Mouse (Mus musculus) thymus, postnatal 36 days (tissue): ENCODE data around the gene Gpsm2.
"Not testable (repeated sequence)": the region's sequence is repeated elsewhere in the genome, so short reads cannot be mapped to it uniquely, and the experiment has no call there.

ENCODE experiments used
- DNase-seq, 2 experiments: peaks; one replicate each; pipeline ENCODE4 v3.0.0; 2022; ENCODE audit warnings: mixed read lengths in 2 of 2

The Gpsm2 gene

GRCm38 (mm10) chr3:108721076-108721991 lies 775 bp downstream of the Gpsm2 start:
- no peak for DNase-seq

GRCm38 (mm10) chr3:108719761-108720160 lies 2.3 kb downstream of the Gpsm2 start:
- DNase-seq: no peak

GRCm38 (mm10) chr3:108719357-108719756 lies 2.8 kb downstream of the Gpsm2 start:
- no peak for DNase-seq

GRCm38 (mm10) chr3:108717896-108718502 lies 4.1 kb downstream of the Gpsm2 start:
- DNase-seq: no peak

- DNase-seq: no peak
Measured at GRCm38 (mm10) chr3:108714837-108715236, 7.3 kb downstream of the Gpsm2 start.

GRCm38 (mm10) chr3:108713065-108713675 lies 8.9 kb downstream of the Gpsm2 start:
- no peak for DNase-seq

GRCm38 (mm10) chr3:108711296-108711695 lies 10.8 kb downstream of the Gpsm2 start:
- DNase-seq: no peak

- DNase-seq: no peak
Measured at GRCm38 (mm10) chr3:108702789-108703188, 19.3 kb downstream of the Gpsm2 start.

GRCm38 (mm10) chr3:108701256-108701655 lies 20.9 kb downstream of the Gpsm2 start:
- DNase-seq: no peak

- no peak for DNase-seq
Measured at GRCm38 (mm10) chr3:108699786-108700185, 22.3 kb downstream of the Gpsm2 start.

- no peak for DNase-seq
Measured at GRCm38 (mm10) chr3:108698662-108699061, 23.4 kb downstream of the Gpsm2 start.

GRCm38 (mm10) chr3:108694321-108694720 lies 27.8 kb downstream of the Gpsm2 start:
- no peak for DNase-seq

- no peak for DNase-seq
Measured at GRCm38 (mm10) chr3:108689979-108690378, 32.1 kb downstream of the Gpsm2 start.

GRCm38 (mm10) chr3:108689446-108689845 lies 32.7 kb downstream of the Gpsm2 start:
- no peak for DNase-seq

GRCm38 (mm10) chr3:108689015-108689441 lies 33.1 kb downstream of the Gpsm2 start:
- no peak for DNase-seq

- DNase-seq: no peak
Measured at GRCm38 (mm10) chr3:108685701-108686100, 36.4 kb downstream of the Gpsm2 start.

- not testable (repeated sequence) for DNase-seq
Measured at GRCm38 (mm10) chr3:108683597-108683996, 38.5 kb downstream of the Gpsm2 start.

- no peak for DNase-seq
Measured at GRCm38 (mm10) chr3:108681004-108681403, 41.1 kb downstream of the Gpsm2 start.

- no peak for DNase-seq
Measured at GRCm38 (mm10) chr3:108676616-108677015, 45.5 kb downstream of the Gpsm2 start.

- no peak for DNase-seq
Measured at GRCm38 (mm10) chr3:108660941-108661340, 61.2 kb downstream of the Gpsm2 start.

GRCm38 (mm10) chr3:108658612-108659011 lies 63.5 kb downstream of the Gpsm2 start:
- DNase-seq: no peak

- no peak for DNase-seq
Measured at GRCm38 (mm10) chr3:108655486-108655885, 66.6 kb downstream of the Gpsm2 start.

GRCm38 (mm10) chr3:108654566-108654965 lies 67.5 kb downstream of the Gpsm2 start:
- DNase-seq: no peak
